Mouse (Mus musculus): ENCODE data around the gene Cep83. TPM values are rescaled to one million over a fixed set of nuclear protein-coding genes. Genes with fewer than 3 reads are reported as not detected.

Gene Cep83
- total and polyA plus RNA-seq, 3 experiments, result 10.0 to 37.9 (median 33.0) TPM

DNA sequence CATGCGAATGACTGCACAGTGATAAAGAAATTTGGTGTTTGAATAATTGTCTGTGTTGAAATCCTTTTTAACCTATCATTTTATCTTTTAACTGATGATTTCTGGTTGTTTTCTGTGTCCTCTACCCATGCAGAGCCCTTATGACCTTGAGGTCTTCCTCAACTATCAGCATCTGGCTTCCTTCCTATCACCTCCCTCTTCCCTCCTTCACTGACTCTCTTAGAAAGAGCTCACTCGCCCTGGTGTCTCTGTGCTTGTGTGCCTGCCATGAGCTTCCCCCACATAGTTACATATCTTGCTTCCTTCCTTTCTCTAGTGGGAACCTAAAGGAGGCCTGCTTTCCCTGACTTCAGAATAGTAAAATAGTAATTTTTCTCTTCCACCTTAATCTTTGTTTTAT lies 51.8 kb downstream of the Cep83 start:
- DNase-seq (ENCODE audit: low spot score) (no peak), ATAC-seq (ENCODE audit: extremely low read depth, insufficient number of reproducible peaks, low FRiP score, poor library complexity, severe bottlenecking) (no peak)
- Histone ChIP-seq H3K27me3 (ENCODE audit: insufficient read depth, low read length) (no peaks in the 10 kb centered on the region), H3K36me3 (replicated peaks) (peaks cover 22% of the 10 kb centered on the region), H3K4me3 (ENCODE audit: low read depth, low read length) (no peak overlapping the region), H3K4me1 (ENCODE audit: insufficient read depth, low read depth, low read length) (no peaks in the 10 kb centered on the region), H3K9me3 (replicated peaks) (no peaks in the 10 kb centered on the region)
- no peak for TF ChIP-seq GATA1 (IDR thresholded peaks at IDR 0.05; ENCODE audit: borderline replicate concordance, low read length)
- TF ChIP-seq TAL1 (conservative IDR thresholded peaks at IDR 0.05; ENCODE audit: low read depth, low read length), result no peak
- TF ChIP-seq CTCF (IDR thresholded peaks at IDR 0.05; ENCODE audit: low read depth, low read length), result no peak
- TF ChIP-seq POLR2AphosphoS5 (IDR thresholded peaks at IDR 0.05; ENCODE audit: insufficient replicate concordance, low read depth, low read length), result no peak
- TF ChIP-seq GATA2 (IDR thresholded peaks at IDR 0.05; ENCODE audit: borderline replicate concordance, low read depth, low read length), result no peak

GRCm38 (mm10) chr10:94741459-94741858 lies 53.0 kb downstream of the Cep83 start:
- no peaks in the 10 kb centered on the region for H3K4me1 ChIP-seq (ENCODE audit: insufficient read depth, low read depth, low read length)
- H3K9me3 ChIP-seq (replicated peaks), result no peaks in the 10 kb centered on the region
- no peak overlapping the region for H3K4me3 ChIP-seq (ENCODE audit: low read depth, low read length)
- H3K36me3 ChIP-seq (replicated peaks), result peaks cover 25% of the 10 kb centered on the region
- DNase-seq (ENCODE audit: low spot score), result no peak
- no peaks in the 10 kb centered on the region for H3K27me3 ChIP-seq (ENCODE audit: insufficient read depth, low read length)
- TF ChIP-seq GATA1 (IDR thresholded peaks at IDR 0.05; ENCODE audit: borderline replicate concordance, low read length) (no peak), TAL1 (conservative IDR thresholded peaks at IDR 0.05; ENCODE audit: low read depth, low read length) (no peak), GATA2 (IDR thresholded peaks at IDR 0.05; ENCODE audit: borderline replicate concordance, low read depth, low read length) (no peak), POLR2AphosphoS5 (IDR thresholded peaks at IDR 0.05; ENCODE audit: insufficient replicate concordance, low read depth, low read length) (no peak), CTCF (IDR thresholded peaks at IDR 0.05; ENCODE audit: low read depth, low read length) (no peak)
- ATAC-seq (ENCODE audit: extremely low read depth, insufficient number of reproducible peaks, low FRiP score, poor library complexity, severe bottlenecking), result no peak

GRCm38 (mm10) chr10:94747011-94747410 lies 58.6 kb downstream of the Cep83 start:
- no peak overlapping the region for H3K4me3 ChIP-seq (ENCODE audit: low read depth, low read length)
- no peak for ATAC-seq (ENCODE audit: extremely low read depth, insufficient number of reproducible peaks, low FRiP score, poor library complexity, severe bottlenecking)
- TF ChIP-seq TAL1 (conservative IDR thresholded peaks at IDR 0.05; ENCODE audit: low read depth, low read length), result no peak
- no peak for TF ChIP-seq GATA1 (IDR thresholded peaks at IDR 0.05; ENCODE audit: borderline replicate concordance, low read length)
- no peak for TF ChIP-seq POLR2AphosphoS5 (IDR thresholded peaks at IDR 0.05; ENCODE audit: insufficient replicate concordance, low read depth, low read length)
- TF ChIP-seq CTCF (IDR thresholded peaks at IDR 0.05; ENCODE audit: low read depth, low read length), result no peak
- no peak for TF ChIP-seq GATA2 (IDR thresholded peaks at IDR 0.05; ENCODE audit: borderline replicate concordance, low read depth, low read length)

DNA sequence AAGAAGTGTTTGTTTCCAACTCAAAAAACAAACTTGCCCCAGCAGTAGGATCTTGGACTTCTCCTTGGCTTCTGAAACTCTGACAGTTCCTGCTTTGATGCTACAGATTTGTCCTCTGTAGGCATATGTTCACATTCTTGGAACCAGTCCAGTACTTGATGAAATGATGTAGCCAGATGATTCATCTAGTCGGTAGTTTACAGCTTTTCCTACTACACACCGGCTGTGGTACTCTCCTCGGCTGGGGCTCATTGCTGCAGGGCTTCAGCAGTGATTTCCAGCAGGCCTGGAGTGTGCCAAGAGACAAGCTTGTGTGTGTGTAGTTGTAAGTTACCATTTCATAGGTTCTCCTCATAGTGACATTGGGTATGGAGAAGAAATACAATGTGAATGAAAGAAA lies 83.0 kb downstream of the Cep83 start:
- H3K36me3 ChIP-seq (replicated peaks), result peaks cover 42% of the 10 kb centered on the region
- no peak overlapping the region for H3K4me3 ChIP-seq (ENCODE audit: low read depth, low read length)
- H3K27me3 ChIP-seq (ENCODE audit: insufficient read depth, low read length), result no peaks in the 10 kb centered on the region
- TF ChIP-seq TAL1 (conservative IDR thresholded peaks at IDR 0.05; ENCODE audit: low read depth, low read length), result no peak
- no peaks in the 10 kb centered on the region for H3K4me1 ChIP-seq (ENCODE audit: insufficient read depth, low read depth, low read length)
- ATAC-seq (ENCODE audit: extremely low read depth, insufficient number of reproducible peaks, low FRiP score, poor library complexity, severe bottlenecking), result no peak
- no peak for DNase-seq (ENCODE audit: low spot score)
- no peaks in the 10 kb centered on the region for H3K9me3 ChIP-seq (replicated peaks)

More at GRCm38 (mm10) chr10:94747011-94747410, 58.6 kb downstream of the Cep83 start:
- H3K9me3 ChIP-seq (replicated peaks), result no peaks in the 10 kb centered on the region
- peaks cover 28% of the 10 kb centered on the region for H3K36me3 ChIP-seq (replicated peaks)
- no peaks in the 10 kb centered on the region for H3K4me1 ChIP-seq (ENCODE audit: insufficient read depth, low read depth, low read length)
- no peaks in the 10 kb centered on the region for H3K27me3 ChIP-seq (ENCODE audit: insufficient read depth, low read length)
- DNase-seq (ENCODE audit: low spot score), result no peak

DNA sequence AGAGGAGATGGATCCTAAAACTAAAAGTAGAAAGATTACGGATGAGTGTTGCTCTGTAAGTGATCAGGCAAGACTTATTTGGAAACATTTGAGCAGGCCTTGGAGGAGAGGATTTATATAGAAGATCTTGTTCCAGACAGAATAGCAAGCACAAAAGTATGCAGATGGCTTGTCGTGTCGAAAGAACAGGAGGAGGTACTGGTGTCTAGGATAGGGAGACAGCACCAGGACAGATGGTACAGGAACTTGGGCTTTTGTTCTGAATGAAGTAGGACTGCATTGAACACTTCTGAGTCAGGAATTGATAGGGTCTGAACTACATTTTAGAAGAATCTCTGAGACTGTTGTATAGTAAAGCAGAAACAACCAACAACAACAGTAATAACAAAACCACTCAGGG lies 89.1 kb downstream of the Cep83 start:
- H3K27me3 ChIP-seq (ENCODE audit: insufficient read depth, low read length), result no peaks in the 10 kb centered on the region
- H3K4me1 ChIP-seq (ENCODE audit: insufficient read depth, low read depth, low read length), result peaks cover 16% of the 10 kb centered on the region
- no peak for TF ChIP-seq POLR2AphosphoS5 (IDR thresholded peaks at IDR 0.05; ENCODE audit: insufficient replicate concordance, low read depth, low read length)
- TF ChIP-seq CTCF (IDR thresholded peaks at IDR 0.05; ENCODE audit: low read depth, low read length), result no peak
- TF ChIP-seq GATA2 (IDR thresholded peaks at IDR 0.05; ENCODE audit: borderline replicate concordance, low read depth, low read length), result no peak
- no peak for TF ChIP-seq TAL1 (conservative IDR thresholded peaks at IDR 0.05; ENCODE audit: low read depth, low read length)
- TF ChIP-seq GATA1 (IDR thresholded peaks at IDR 0.05; ENCODE audit: borderline replicate concordance, low read length), result no peak
- peaks cover 42% of the 10 kb centered on the region for H3K36me3 ChIP-seq (replicated peaks)
- H3K4me3 ChIP-seq (ENCODE audit: low read depth, low read length), result no peak overlapping the region
- DNase-seq (ENCODE audit: low spot score), result no peak
- no peaks in the 10 kb centered on the region for H3K9me3 ChIP-seq (replicated peaks)
- no peak for ATAC-seq (ENCODE audit: extremely low read depth, insufficient number of reproducible peaks, low FRiP score, poor library complexity, severe bottlenecking)

GRCm38 (mm10) chr10:94779319-94779718 lies 90.9 kb downstream of the Cep83 start:
- TF ChIP-seq TAL1 (conservative IDR thresholded peaks at IDR 0.05; ENCODE audit: low read depth, low read length) (no peak), POLR2AphosphoS5 (IDR thresholded peaks at IDR 0.05; ENCODE audit: insufficient replicate concordance, low read depth, low read length) (no peak), GATA2 (IDR thresholded peaks at IDR 0.05; ENCODE audit: borderline replicate concordance, low read depth, low read length) (no peak), CTCF (IDR thresholded peaks at IDR 0.05; ENCODE audit: low read depth, low read length) (no peak), GATA1 (IDR thresholded peaks at IDR 0.05; ENCODE audit: borderline replicate concordance, low read length) (no peak)
- Histone ChIP-seq H3K36me3 (replicated peaks) (peaks cover 34% of the 10 kb centered on the region), H3K4me1 (ENCODE audit: insufficient read depth, low read depth, low read length) (peaks cover 16% of the 10 kb centered on the region), H3K27me3 (ENCODE audit: insufficient read depth, low read length) (no peaks in the 10 kb centered on the region), H3K4me3 (ENCODE audit: low read depth, low read length) (no peak overlapping the region), H3K9me3 (replicated peaks) (no peaks in the 10 kb centered on the region)
- no peak for ATAC-seq (ENCODE audit: extremely low read depth, insufficient number of reproducible peaks, low FRiP score, poor library complexity, severe bottlenecking)
- DNase-seq (ENCODE audit: low spot score), result no peak
